Mouse (Mus musculus): Measurements from ENCODE around the gene Il17rc. TPM values are rescaled to one million over a fixed set of nuclear protein-coding genes. Genes with fewer than 3 reads are reported as not detected.

The Il17rc gene
- polyA plus RNA-seq, 1 experiment from 2014 or later, result 36.8 TPM

GRCm38 (mm10) chr6:113517434-113518080, 46.3 kb downstream of the Il17rc start:
- Histone ChIP-seq H3K27me3 (ENCODE audit: control insufficient read depth, insufficient read depth, low read length) (no peaks in the 10 kb centered on the region), H3K27ac (ENCODE audit: low read length) (no peak overlapping the region), H3K9ac (ENCODE audit: low read length) (no peak overlapping the region), H3K9me3 (replicated peaks; ENCODE audit: control insufficient read depth, low read length) (no peaks in the 10 kb centered on the region), H3K4me2 (ENCODE audit: low read depth, low read length) (no peak overlapping the region), H3K4me3 (replicated peaks; ENCODE audit: low read length) (no peak overlapping the region), H3K36me3 (ENCODE audit: control insufficient read depth, insufficient read depth, low read length) (peaks cover 38% of the 10 kb centered on the region), H3K4me1 (ENCODE audit: control insufficient read depth, insufficient read depth, low read length) (no peaks in the 10 kb centered on the region)
- ATAC-seq (ENCODE audit: insufficient read depth, low FRiP score), result no peak
- WGBS, result 92% methylated on average over 8 of the region's 8 CpGs

DNA sequence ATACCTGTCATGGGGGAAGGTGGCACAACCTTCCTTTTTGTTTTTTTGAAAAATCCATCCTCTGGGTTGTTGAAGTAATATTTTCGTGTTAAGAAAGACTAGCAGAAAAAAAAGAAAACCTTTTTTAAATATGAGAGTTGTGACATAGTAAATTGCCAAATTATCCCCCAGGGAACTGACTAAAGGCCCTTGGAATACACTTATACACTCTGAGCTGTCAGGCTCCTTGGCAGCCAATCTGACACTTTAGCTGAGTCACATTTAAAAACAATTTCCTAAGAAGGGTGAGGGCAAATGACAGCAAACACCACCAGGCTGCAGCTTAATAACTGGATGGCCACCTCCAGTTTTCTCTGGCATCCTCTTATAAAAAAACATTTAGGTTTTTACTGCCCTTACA, 51.1 kb downstream of the Il17rc start:
- Histone ChIP-seq H3K9me3 (replicated peaks; ENCODE audit: control insufficient read depth, low read length) (no peaks in the 10 kb centered on the region), H3K9ac (ENCODE audit: low read length) (no peak overlapping the region), H3K4me1 (ENCODE audit: control insufficient read depth, insufficient read depth, low read length) (no peaks in the 10 kb centered on the region), H3K36me3 (ENCODE audit: control insufficient read depth, insufficient read depth, low read length) (peaks cover 26% of the 10 kb centered on the region), H3K27ac (ENCODE audit: low read length) (no peak overlapping the region), H3K27me3 (ENCODE audit: control insufficient read depth, insufficient read depth, low read length) (no peaks in the 10 kb centered on the region), H3K4me2 (ENCODE audit: low read depth, low read length) (no peak overlapping the region), H3K4me3 (replicated peaks; ENCODE audit: low read length) (no peak overlapping the region)
- ATAC-seq (ENCODE audit: insufficient read depth, low FRiP score), result no peak
- 67% methylated on average over 1 of the region's 1 CpGs for WGBS

GRCm38 (mm10) chr6:113523420-113523819, 52.2 kb downstream of the Il17rc start:
- Histone ChIP-seq H3K27me3 (ENCODE audit: control insufficient read depth, insufficient read depth, low read length) (no peaks in the 10 kb centered on the region), H3K4me3 (replicated peaks; ENCODE audit: low read length) (no peak overlapping the region), H3K27ac (ENCODE audit: low read length) (peak overlapping the region; percentile 43; the same call in 1 of the 2 replicates), H3K36me3 (ENCODE audit: control insufficient read depth, insufficient read depth, low read length) (peaks cover 17% of the 10 kb centered on the region), H3K9me3 (replicated peaks; ENCODE audit: control insufficient read depth, low read length) (no peaks in the 10 kb centered on the region), H3K4me2 (ENCODE audit: low read depth, low read length) (no peak overlapping the region), H3K4me1 (ENCODE audit: control insufficient read depth, insufficient read depth, low read length) (no peaks in the 10 kb centered on the region), H3K9ac (ENCODE audit: low read length) (no peak overlapping the region)
- ATAC-seq (ENCODE audit: insufficient read depth, low FRiP score), result no peak
- WGBS, result 83% methylated on average over 8 of the region's 8 CpGs

GRCm38 (mm10) chr6:113530932-113531839, 60.0 kb downstream of the Il17rc start, which contains the start of the genes Emc3 and Fancd2:
TSS of gene Emc3 (minus strand) at chr6:113531652.
TSS of gene Fancd2 (plus strand) at chr6:113531682.
- peak within 1 kb of the TSS; percentile 72; the same call in 1 of the 2 replicates for H3K27ac ChIP-seq (ENCODE audit: low read length)
- peak within 1 kb of the TSS; percentile 68 for H3K4me2 ChIP-seq (ENCODE audit: low read depth, low read length)
- H3K27me3 ChIP-seq (ENCODE audit: control insufficient read depth, insufficient read depth, low read length), result no peaks in the 10 kb centered on the region
- H3K9ac ChIP-seq (ENCODE audit: low read length), result peak within 1 kb of the TSS; percentile 86
- WGBS, result under 1% methylated on average over 47 of the region's 47 CpGs
- peak; percentile 76 for ATAC-seq (ENCODE audit: insufficient read depth, low FRiP score)
- peaks cover 18% of the 10 kb centered on the region for H3K4me1 ChIP-seq (ENCODE audit: control insufficient read depth, insufficient read depth, low read length)
- H3K36me3 ChIP-seq (ENCODE audit: control insufficient read depth, insufficient read depth, low read length), result no peaks in the 10 kb centered on the region
- H3K9me3 ChIP-seq (replicated peaks; ENCODE audit: control insufficient read depth, low read length), result no peaks in the 10 kb centered on the region
- peak within 1 kb of the TSS; percentile 82 for H3K4me3 ChIP-seq (replicated peaks; ENCODE audit: low read length)

DNA sequence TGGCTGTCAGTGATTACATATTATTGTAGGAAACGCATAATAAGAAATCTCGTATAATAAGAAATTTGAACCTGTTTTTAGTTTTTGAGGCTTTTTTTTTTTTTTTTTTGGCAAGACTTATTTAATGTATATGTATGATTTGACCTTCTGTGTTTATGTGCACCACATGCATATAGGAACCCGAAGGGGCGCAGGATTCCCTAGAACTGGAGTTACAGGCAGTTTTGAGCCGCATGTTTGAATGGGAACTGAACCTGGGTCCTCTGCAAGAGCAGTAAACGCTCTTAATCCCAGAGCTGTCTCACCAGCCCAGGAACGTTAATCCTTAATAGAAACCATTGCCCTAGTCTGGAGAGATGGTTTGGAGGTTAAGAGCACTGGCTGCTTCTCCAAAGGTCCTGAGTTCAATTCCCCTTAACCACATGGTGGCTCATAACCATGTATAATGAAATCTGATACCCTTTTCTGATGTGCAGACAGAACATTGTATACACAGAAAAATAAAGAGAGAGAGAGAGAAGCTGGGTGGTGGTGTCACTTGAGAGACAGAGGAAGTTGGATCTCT, 60.7 kb downstream of the Il17rc start:
- peak overlapping the region; percentile 68 for H3K4me2 ChIP-seq (ENCODE audit: low read depth, low read length)
- H3K9me3 ChIP-seq (replicated peaks; ENCODE audit: control insufficient read depth, low read length), result no peaks in the 10 kb centered on the region
- H3K27ac ChIP-seq (ENCODE audit: low read length), result no peak overlapping the region
- WGBS, result 6% methylated on average over 7 of the region's 7 CpGs
- H3K9ac ChIP-seq (ENCODE audit: low read length), result peak overlapping the region; percentile 86
- no peaks in the 10 kb centered on the region; the same call in 1 of the 2 replicates for H3K36me3 ChIP-seq (ENCODE audit: control insufficient read depth, insufficient read depth, low read length)
- H3K4me3 ChIP-seq (replicated peaks; ENCODE audit: low read length), result peak overlapping the region; percentile 82
- H3K27me3 ChIP-seq (ENCODE audit: control insufficient read depth, insufficient read depth, low read length), result no peaks in the 10 kb centered on the region
- H3K4me1 ChIP-seq (ENCODE audit: control insufficient read depth, insufficient read depth, low read length), result peaks cover 18% of the 10 kb centered on the region
- no peak for ATAC-seq (ENCODE audit: insufficient read depth, low FRiP score)

Small RNA genes within 50 kb of the gene (microRNA-seq; reads per million reads assigned to microRNA genes)
- gene Gm23365, result not detected
- gene Gm24387, result not detected

Other genes with a start within 250 kb of the Il17rc start
- gene Mtmr14, start 233.6 kb upstream of the Il17rc start, polyA plus RNA-seq (2015; fragmentation: Nextera tagmentation; extraction: Ambion mirVana), result 25.9 and 26.2 TPM in 2 replicates
- 0.06 TPM in 1 of 2 replicates, not detected in the other for gene Cpne9, start 189.1 kb upstream of the Il17rc start, polyA plus RNA-seq (2015; fragmentation: Nextera tagmentation; extraction: Ambion mirVana)
- gene Brpf1, start 164.3 kb upstream of the Il17rc start, polyA plus RNA-seq (2015; fragmentation: Nextera tagmentation; extraction: Ambion mirVana), result 12.9 and 13.6 TPM in 2 replicates
- 12.0 and 12.6 TPM in 2 replicates for gene Ogg1, start 144.5 kb upstream of the Il17rc start, polyA plus RNA-seq (2015; fragmentation: Nextera tagmentation; extraction: Ambion mirVana)
- 82.5 and 87.8 TPM in 2 replicates for gene Camk1, start 127.4 kb upstream of the Il17rc start, polyA plus RNA-seq (2015; fragmentation: Nextera tagmentation; extraction: Ambion mirVana)
- gene Tada3, start 93.5 kb upstream of the Il17rc start, polyA plus RNA-seq (2015; fragmentation: Nextera tagmentation; extraction: Ambion mirVana), result 39.6 and 44.9 TPM in 2 replicates
- 377 and 396 TPM in 2 replicates for gene Arpc4, start 93.3 kb upstream of the Il17rc start, polyA plus RNA-seq (2015; fragmentation: Nextera tagmentation; extraction: Ambion mirVana)
- 4.0 and 4.6 TPM in 2 replicates for gene Ttll3, start 82.2 kb upstream of the Il17rc start, polyA plus RNA-seq (2015; fragmentation: Nextera tagmentation; extraction: Ambion mirVana)
- gene Rpusd3, start 52.1 kb upstream of the Il17rc start, polyA plus RNA-seq (2015; fragmentation: Nextera tagmentation; extraction: Ambion mirVana), result 14.7 and 16.1 TPM in 2 replicates
- 3.6 and 4.2 TPM in 2 replicates for gene Cidec, start 35.7 kb upstream of the Il17rc start, polyA plus RNA-seq (2015; fragmentation: Nextera tagmentation; extraction: Ambion mirVana)
- gene Jagn1, start 28.9 kb upstream of the Il17rc start, polyA plus RNA-seq (2015; fragmentation: Nextera tagmentation; extraction: Ambion mirVana), result 86.0 and 88.5 TPM in 2 replicates
- 21.1 and 28.9 TPM in 2 replicates for gene Il17re, start 12.9 kb upstream of the Il17rc start, polyA plus RNA-seq (2015; fragmentation: Nextera tagmentation; extraction: Ambion mirVana)
- 22.9 and 23.9 TPM in 2 replicates for gene Creld1, start 11.9 kb downstream of the Il17rc start, polyA plus RNA-seq (2015; fragmentation: Nextera tagmentation; extraction: Ambion mirVana)
- gene Prrt3, start 30.5 kb downstream of the Il17rc start, polyA plus RNA-seq (2015; fragmentation: Nextera tagmentation; extraction: Ambion mirVana), result 0.19 and 0.52 TPM in 2 replicates
- 97.6 and 99.6 TPM in 2 replicates for gene Emc3, start 60.2 kb downstream of the Il17rc start, polyA plus RNA-seq (2015; fragmentation: Nextera tagmentation; extraction: Ambion mirVana)
- gene Fancd2, start 60.3 kb downstream of the Il17rc start, polyA plus RNA-seq (2015; fragmentation: Nextera tagmentation; extraction: Ambion mirVana), result 7.8 and 8.8 TPM in 2 replicates
- 0.18 TPM in 1 of 2 replicates, not detected in the other for gene Fancd2os, start 129.3 kb downstream of the Il17rc start, polyA plus RNA-seq (2015; fragmentation: Nextera tagmentation; extraction: Ambion mirVana)
- 204 and 207 TPM in 2 replicates for gene Brk1, start 133.3 kb downstream of the Il17rc start, polyA plus RNA-seq (2015; fragmentation: Nextera tagmentation; extraction: Ambion mirVana)
- 34.4 and 35.9 TPM in 2 replicates for gene Vhl, start 152.5 kb downstream of the Il17rc start, polyA plus RNA-seq (2015; fragmentation: Nextera tagmentation; extraction: Ambion mirVana)
- 9.3 and 12.0 TPM in 2 replicates for gene Irak2, start 167.0 kb downstream of the Il17rc start, polyA plus RNA-seq (2015; fragmentation: Nextera tagmentation; extraction: Ambion mirVana)
- 0.58 and 0.72 TPM in 2 replicates for gene Tatdn2, start 225.6 kb downstream of the Il17rc start, polyA plus RNA-seq (2015; fragmentation: Nextera tagmentation; extraction: Ambion mirVana)
- 40.7 and 53.2 TPM in 2 replicates for gene Ghrl, start 248.5 kb downstream of the Il17rc start, polyA plus RNA-seq (2015; fragmentation: Nextera tagmentation; extraction: Ambion mirVana)